Mouse (Mus musculus) heart, postnatal 10 days (tissue): ENCODE results near the gene Tnip1. TPM values are rescaled to one million over a fixed set of nuclear protein-coding genes. Genes with fewer than 3 reads are reported as not detected.

Experiments used
- DNase-seq, 2 experiments: peaks; one replicate each; pipeline ENCODE4 v3.0.0; 2021
- intact Hi-C: fragments of 180-260 bp; cut with DNase I; formaldehyde crosslinking; loops from one replicate; pipeline ENCODE4 v1.15.1; 2025
- total RNA-seq, 2 experiments: library from RNA; stranded (reverse); gene quantifications; 2 replicates each; pipeline ENCODE4 v1.2.3; 2021

Tnip1 gene
- total RNA-seq, 2 experiments from 2014 or later = 33.4 to 37.1 TPM

DNA sequence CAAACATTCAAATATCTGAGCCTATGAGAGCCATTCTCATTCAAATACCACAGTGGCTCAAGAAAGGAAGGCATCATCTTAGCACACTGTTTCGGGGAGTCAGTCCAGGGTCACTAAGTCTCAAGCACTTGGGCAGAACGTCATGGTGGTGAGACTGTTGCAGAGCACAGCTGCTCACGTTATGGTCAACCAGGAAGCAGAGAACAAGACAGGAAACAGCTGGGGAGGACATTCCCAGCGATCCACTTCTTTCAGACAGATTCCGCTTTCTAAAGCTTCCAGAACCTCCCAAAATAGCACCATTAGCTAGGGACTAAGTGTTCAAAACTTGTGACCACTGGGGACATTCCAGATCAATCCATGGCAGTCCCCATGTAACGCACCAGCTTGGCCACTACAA lies 74.8 kb downstream of the Tnip1 start:
- DNase-seq = no peak
- intact Hi-C loops = loop anchor here (10.0 kb wide), 1 partner anchor 267 kb away; the partner anchor contains the start of gene Slc36a3

DNA sequence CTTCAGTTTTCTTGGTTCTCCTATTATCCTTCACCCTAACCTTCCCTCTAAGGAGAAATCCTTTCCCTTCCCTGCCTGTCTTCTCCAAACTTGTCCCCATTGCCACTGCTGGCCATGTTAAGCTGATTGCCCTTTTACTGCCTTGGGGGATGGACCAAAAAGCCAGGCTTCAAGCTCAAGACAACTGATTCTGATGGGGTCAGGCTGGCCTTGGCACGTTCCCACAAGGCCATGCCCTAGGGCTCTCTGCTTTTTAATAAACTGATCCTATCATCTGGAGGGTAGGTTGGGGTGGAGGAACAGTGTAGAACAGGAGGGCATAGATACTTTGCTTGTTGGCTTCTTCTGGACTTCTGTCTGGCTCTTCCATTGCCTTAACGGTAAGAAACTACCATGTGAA lies 77.3 kb downstream of the Tnip1 start:
- intact Hi-C loops = loop anchor here (10.0 kb wide), 1 partner anchor 269 kb away; the partner anchor contains the start of gene Slc36a3
- no peak for DNase-seq

DNA sequence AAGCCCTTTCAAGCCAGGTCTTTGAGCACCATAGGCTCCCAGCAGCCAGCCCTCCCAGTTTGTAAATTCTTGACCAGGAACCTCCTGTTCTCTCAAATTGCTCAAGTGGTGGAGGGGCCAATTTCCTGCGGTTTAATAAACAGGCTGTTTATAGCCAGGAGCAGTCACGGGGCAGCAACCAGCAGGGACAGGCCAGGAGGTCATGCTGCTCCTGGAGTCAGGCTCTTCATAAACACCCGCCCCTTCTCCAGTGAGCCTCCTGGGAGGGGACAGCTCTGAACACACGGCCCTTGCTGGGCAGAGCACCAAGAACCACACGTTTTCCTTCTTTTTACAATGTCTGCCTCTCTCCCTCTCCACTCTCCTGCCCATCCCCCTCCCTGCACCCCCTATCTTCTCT lies 77.8 kb downstream of the Tnip1 start:
- intact Hi-C loops = loop anchor here (5.0 to 10.0 kb wide), 2 partner anchors 202 to 270 kb away; partner anchors contain the start of gene Slc36a3
- peak; percentile 58 to 66 for DNase-seq

DNA sequence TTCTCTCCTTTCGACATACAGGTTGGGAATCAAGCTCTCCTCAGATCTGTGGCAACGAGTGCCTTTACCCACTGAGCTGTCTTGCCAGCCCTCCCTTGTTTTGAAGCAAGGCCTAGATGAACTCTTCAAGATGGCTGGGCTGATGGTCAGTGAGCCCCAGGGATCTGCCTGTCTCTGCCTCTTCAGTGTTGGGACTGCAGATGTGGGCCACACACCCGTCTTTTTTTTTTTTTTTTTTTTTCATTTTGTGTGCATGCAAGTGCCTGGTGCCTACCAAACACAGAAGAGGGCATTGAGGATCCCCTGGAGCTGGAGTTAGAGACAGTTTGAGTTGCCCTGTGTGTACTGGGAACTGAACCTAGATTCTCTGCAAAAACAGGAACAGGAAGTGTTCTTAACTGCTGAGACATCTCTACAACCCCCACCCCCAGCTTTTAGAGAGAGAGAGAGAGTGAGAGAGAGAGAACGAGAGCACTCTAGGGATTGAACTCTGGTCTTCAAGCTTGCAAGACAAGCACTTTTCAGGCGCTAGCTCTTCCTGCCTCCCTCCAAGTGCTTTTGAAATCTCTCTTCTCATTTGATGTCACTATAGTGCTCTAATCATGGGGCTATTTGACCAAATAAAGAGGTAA lies 78.4 kb downstream of the Tnip1 start:
- intact Hi-C loops = loop anchor here (5.0 to 10.0 kb wide), 2 partner anchors 203 to 270 kb away; partner anchors contain the start of gene Slc36a3
- DNase-seq = no peak

DNA sequence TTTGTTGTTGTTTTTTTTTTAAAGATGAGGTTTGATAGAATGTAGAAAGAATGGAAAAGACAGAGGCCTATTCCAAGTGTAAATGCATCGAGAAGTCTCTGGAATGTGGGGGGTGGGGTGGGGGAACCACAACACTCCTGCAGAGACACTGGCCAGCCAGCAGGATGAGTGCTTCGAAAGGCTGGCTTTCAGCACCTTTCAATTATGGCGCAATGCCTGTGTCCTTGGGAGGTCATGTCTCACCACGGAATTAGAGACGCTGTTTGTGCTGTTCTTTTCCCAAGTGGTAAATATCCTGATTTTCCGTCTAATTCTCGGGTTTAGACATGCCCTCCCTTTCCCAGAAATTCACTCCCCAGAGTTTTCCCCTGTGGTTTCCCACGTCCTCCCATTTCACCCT lies 80.0 kb downstream of the Tnip1 start:
- intact Hi-C loops = loop anchor here (5.0 to 10.0 kb wide), 2 partner anchors 205 to 272 kb away; partner anchors contain the start of gene Slc36a3
- DNase-seq = peak; percentile 82 to 83

DNA sequence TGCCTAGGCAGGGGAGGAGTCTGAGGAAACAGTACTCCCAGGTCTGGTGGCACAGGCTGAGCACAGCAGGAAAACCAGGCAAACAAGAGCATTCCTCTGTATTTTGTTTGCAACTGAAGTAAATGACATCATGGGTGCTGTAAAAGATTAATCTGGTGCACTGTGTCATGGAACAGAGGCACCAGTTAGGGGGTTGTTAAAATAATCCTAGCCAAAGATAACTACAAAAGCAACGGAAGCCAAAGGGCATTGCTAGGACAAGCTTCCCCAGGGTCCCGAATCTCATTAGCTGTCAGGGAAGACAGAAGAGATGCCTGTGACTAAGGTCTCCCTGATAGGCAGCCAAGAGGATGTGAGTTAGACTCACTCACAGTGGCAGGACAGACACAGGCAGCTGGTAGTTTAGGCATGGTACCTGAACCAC lies 81.7 kb downstream of the Tnip1 start:
- intact Hi-C loops = loop anchor here (5.0 to 10.0 kb wide), 2 partner anchors 206 to 274 kb away; partner anchors contain the start of gene Slc36a3
- DNase-seq = peak in 1 of 2 experiments; percentile 50

DNA sequence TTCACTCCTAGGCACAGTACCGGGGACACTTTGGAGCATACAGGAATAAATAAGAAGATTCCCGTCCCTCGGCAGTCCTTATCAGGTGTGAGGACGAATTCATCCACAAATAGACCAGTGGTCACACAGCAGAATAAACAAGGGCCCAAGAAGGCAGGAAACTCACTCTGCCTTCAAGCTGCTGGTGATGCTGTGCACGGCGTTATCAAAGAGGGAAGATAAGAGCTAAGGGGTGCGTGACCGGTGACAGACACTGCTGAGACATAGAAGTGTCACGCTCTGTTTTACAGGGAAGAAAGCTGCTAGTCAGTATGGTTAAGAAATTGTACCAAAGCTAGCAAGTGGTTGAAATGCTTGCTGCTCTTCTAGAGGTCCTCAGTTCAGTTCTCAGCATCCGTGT lies 82.8 kb downstream of the Tnip1 start:
- no peak for DNase-seq

DNA sequence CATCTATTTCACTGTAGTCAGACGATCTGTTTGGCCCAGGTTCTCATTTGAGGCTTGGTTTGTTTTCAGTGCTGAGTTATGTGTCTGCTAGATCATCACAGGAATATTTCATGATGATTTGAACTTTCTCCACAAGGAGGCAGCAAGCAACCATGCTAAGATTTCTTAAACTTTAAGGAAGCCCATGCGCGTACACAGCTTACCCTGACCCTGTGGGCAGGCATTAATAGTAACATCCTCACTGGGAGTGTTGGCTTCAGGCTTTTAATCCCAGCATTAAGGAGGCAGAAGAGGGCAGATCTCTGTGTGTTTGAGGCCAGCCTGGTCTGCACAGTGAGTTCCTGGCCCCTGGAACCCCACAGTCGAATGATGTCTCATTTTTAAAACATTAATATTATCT lies 83.3 kb downstream of the Tnip1 start:
- intact Hi-C loops = loop anchor here (1.0 to 5.0 kb wide), 3 partner anchors 48 to 153 kb away; partner anchors contain the start of gene Anxa6

More for the DNA sequence above, 82.8 kb downstream of the Tnip1 start:
- intact Hi-C loops = loop anchor here (1.0 to 10.0 kb wide), 5 partner anchors 47 to 275 kb away; partner anchors contain the start of genes Anxa6 and Slc36a3

DNA sequence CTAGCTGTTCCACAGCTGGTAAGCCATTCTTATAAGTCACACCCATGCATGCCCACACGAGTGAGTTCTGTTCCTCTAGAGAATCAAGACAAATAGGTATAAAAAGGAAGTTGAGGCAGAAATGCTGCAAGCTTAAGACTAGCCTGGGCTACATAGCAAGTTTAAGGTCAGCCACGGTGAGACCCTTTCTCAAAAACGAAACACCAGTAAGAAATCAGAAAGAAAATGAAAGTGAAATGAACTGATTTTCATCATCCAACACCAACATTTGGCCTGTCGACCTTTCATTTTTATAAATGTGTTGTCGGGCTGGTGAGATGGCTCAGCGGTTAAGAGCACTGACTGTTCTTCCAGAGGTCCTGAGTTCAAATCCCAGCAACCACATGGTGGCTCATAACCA lies 83.8 kb downstream of the Tnip1 start:
- intact Hi-C loops = loop anchor here (1.0 to 5.0 kb wide), 3 partner anchors 48 to 153 kb away; partner anchors contain the start of gene Anxa6
- no peak for DNase-seq

More for the DNA sequence above, 83.3 kb downstream of the Tnip1 start:
- peak; percentile 86 to 88 for DNase-seq

DNA sequence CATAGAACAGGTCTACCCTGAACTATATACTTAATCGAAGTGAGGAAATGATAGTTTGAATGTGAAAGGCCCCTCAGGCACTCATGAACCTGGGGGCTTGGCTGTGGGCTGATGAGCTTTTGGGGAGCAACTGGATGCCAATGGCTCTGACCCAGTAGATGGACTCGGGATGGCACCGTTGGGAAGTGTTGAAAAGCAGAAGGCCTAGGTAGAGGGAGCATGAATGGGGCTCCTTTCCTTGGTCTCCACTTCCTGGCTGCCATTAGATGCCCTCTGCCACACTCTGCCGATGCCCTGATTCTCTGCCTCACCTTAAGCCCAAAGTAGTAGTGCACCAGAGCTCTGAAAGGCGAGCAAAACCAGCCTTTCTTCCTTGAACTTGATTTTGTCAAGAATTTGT lies 86.7 kb downstream of the Tnip1 start:
- intact Hi-C loops = loop anchor here (5.0 kb wide), 1 partner anchor 156 kb away; the partner anchor contains the start of gene Anxa6
- DNase-seq = no peak

DNA sequence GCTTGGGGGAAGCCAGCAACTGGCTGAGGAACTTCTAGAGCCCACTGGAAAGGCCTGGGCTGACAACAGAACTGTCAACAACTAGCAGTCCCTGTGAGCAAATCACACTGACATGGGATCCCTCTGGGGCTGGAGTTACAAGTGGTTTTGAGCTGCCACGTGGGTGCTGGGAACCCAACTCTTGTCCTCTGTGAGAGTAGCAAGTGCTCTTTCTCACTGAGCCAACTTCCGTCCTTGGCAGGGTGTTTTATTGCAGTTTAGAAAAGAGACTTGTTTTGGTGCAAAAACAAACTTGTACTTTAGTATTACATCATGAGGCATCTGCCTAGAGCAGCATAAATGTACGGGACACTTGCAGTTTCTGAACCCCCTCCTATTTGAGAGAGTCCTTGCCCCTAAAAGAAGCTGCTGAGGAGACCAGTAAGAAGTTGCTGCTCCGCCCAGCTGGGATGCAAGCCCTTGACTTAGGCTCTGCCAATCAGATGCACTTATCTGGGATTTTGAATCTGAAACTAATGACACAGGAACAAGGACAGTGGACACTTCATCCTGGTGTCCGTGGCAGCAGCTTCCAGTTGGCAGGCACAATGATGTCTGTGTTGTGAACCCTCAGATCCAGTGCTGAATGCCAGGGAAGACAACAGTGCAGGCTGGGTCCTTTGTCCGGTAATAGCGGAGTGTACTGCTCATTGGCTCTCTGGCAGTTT lies 90.7 kb downstream of the Tnip1 start:
- intact Hi-C loops = no loop called here
- no peak for DNase-seq

DNA sequence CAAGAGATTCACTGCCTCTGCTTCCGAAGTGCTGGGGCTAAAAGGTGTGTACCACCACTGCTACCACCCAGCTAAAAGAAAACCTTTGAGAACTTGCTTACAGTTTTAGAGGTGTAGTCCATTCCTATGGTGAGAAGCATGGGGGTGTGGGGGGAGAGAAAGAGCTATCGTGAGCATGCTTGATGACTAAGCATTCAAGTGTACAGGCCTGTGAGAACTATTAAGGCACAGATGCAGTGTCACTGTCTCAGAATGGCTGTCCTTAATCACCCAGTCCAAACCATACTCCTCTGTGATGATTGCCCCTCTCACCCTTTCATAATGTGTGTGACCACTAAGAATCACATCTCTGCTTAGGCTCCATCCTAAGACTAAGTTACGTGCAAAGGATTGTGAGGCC lies 93.4 kb downstream of the Tnip1 start:
- no peak for DNase-seq
- intact Hi-C loops = no loop called here

DNA sequence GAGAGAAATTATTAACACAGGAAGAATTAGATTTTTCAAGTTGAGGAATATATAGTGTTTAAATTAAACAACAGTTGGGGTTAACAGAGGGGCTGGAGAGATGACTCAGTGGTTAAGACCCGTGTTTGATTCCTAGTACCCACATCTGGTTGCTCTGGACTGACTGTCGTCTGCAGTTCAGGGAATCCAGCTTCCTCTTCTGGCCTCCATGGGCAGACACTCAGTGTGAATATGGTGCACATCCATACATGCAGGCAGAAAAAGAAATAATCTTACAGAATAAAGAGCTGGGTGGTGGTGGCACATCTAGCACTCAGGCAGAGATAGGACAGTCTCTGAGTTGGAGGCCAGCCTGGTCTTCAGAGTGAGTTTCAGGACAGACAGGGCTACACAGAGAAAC lies 94.3 kb downstream of the Tnip1 start:
- intact Hi-C loops = no loop called here
- DNase-seq = no peak

DNA sequence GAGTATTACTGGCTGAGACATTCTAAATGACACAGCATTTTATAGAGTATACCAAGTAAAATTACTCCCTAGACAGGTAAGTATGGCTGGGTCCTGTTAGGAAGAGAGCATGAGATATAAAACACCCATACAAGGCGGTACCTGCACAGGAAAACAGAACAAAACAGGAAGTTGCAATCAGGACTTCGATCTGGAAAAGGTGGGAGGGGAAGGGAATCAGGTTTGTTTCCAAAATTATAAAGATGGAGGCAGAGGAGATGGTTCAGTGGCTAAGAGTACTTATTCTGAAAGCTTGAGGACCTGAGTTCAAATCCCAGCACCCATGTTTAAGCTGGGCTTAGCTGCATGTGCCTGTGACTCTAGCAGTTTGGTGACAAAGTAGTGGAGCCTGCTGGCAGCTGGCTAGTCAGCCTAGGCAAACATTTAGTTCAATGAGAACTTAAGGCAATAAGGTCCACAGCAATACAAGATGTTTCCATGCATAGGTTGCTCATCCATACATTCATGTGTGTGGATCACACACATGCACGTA lies 94.7 kb downstream of the Tnip1 start:
- no peak for DNase-seq
- intact Hi-C loops = no loop called here

DNA sequence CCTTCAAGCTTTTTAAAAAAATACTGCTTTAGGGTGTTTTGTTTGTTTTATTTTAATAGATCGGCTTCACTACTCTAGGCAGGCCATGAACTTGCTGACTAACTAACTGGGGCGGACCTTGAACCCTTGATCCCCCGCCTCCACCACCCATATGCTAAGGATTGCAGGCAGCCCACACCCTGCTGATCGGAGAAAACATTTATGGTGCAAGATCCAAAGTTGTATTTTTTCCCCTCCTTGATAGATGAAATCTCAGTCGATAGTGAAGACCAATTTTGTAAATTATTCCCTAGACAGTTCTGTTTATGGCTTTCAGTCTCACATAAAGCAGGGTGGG lies 95.7 kb downstream of the Tnip1 start:
- intact Hi-C loops = no loop called here

DNA sequence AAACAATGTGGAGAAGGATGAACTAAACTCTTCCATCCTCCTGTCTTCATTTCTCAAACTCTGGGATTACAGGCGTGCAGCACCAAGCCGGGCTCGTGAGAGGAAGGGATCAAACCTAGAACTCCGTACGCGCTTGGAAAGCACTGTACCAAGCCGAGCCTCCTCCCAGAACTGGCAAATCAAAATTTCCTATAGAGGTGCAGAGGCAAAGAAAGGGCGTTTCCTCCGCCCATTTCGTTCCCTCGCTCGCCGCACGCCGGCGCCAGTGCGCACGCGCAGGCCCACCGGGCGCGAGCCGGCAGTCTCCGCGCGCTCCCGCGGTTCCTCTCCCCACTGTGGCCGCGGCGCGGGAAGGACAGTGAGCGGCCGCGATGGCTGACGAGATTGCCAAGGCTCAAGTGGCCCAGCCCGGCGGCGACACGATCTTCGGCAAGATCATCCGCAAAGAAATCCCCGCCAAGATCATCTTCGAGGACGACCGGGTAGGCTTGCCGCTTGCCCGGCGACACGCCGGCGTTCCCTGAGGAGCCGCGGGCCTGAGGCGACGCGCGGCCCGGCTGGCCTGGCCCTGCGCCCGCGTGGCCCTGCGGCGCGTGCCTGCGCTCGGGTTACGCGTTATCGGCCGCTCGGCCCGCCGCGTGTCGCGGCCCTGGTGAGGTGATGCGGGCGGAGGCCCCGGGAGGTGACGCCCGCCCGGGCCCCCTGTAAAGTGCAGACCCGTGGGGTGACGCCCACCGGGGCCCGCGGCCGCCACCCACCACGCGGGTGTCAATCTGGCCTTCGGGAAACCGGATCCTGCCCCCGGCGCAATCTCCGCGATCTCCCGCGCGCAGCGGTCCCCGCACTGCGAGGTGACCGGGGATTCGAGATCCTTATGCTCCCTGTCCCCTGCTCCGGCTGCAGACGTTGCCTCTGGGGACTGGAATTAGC lies 96.3 kb downstream of the Tnip1 start, which contains the start of gene Hint1:
Hint1 (plus strand) TSS at position 265 of the 930 bp plus-strand sequence.
- intact Hi-C loops = no loop called here
- DNase-seq = peak; percentile 95

More for the DNA sequence above, 95.7 kb downstream of the Tnip1 start:
- DNase-seq = no peak

DNA sequence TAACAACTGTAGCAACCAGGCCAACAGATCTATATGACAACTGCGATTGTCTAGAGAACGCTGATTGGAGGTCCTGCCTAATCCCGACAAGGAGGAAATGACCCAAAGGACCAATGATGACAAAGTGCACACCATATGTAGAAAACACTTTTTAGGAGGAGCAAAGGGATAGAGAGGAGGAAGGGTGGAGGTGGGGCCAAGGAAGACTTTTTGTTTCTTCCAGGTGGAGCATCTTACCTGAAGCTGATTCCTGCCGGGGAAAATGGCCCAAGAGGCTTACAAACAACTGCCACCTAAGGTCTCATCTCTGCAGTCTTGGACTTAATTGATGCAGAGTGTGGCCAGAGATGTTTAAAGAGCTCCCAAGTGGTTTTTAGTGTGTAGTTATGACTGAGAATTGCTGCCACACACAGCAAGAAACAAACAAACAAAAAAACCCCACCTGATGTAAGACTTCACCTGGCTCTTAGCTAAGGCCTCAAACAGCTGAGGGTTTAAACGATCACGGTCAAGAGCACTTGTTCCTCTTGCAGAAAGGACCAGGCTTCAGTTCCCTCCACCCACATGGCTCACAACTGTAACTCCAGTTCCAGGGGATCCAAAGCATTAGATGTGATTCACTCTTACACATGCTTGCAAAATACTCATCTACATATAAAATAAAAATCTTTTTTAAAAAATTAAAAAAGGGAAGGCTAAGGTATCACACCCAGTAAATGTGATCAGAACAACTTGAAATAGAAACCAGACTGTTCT lies 97.2 kb downstream of the Tnip1 start:
- no peak for DNase-seq
- intact Hi-C loops = no loop called here

DNA sequence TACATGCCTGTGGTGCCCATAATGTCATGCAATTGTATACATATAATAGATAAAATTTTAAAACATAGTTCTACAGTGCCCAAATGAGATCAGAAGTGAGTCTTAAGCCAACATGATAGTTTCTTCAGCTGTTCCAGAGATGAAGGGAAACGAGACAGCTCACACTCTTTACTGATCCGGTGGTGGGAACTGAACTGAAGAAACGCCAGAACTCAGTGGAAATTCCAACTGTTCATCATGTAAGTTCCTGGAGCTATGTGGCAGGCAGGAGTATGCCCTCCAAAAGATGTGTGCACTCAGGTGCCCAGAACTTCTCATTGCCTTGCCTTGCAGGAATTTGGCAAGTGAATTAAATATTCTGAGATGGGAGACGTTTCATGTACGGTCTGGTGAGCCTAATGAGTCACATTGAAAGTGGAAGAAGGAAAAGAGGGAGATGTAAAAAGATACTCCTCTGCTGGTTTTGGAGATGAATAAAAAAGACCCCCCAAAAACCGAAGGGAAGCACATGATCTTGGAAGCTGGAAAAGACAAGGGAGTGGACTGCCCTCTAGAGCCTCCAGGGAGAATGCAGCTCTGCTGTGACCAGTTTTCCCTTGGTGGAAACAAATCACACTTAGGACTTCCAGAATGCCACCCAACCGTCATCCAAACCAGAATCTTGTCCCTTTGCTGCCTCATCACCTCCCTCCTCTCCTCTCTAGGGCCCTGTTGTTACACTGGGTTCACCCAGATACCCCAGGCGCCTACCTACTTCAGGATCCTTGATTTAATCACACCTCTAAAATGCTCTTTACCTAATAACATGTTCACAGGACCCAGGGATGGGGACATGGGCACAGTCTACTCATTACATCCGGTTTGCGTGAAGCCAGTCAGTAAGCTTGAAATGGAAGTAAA lies 99.8 kb downstream of the Tnip1 start:
- DNase-seq = peak; percentile 67 to 74
- intact Hi-C loops = loop anchor here (1.0 to 5.0 kb wide), 2 partner anchors 160 to 301 kb away; no protein-coding TSS in a partner anchor
